Mouse (Mus musculus) hindbrain, postnatal 0 days (tissue): ENCODE measurements around the gene Mcam. TPM values are rescaled to one million over a fixed set of nuclear protein-coding genes. Genes with fewer than 3 reads are reported as not detected.
A peak's percentile ranks its signal among the peaks of the same experiment; 100 is the strongest.

Source experiments
- ATAC-seq: fragments of 200-750 bp; cut with Nextera tagmentation; 2 replicates; pipeline ENCODE4 v1.8.0; 2017; ENCODE audit warnings: mild to moderate bottlenecking, moderate TSS enrichment, moderate library complexity
- DNase-seq: peaks from one replicate; pipeline ENCODE4 v3.0.0-alpha.2; 2015; ENCODE audit warnings: low spot score
- H3K27ac ChIP-seq: fragments of 300-500 bp; sonication (generic); 2 replicates; pipeline ENCODE4 v1.5.1; 2014; ENCODE audit warnings: mild to moderate bottlenecking
- H3K27me3 ChIP-seq: fragments of 300-500 bp; sonication (generic); 2 replicates; pipeline ENCODE4 v1.6.1; 2014; ENCODE audit warnings: low read length, mixed read lengths; ENCODE audit not compliant: insufficient read depth
- H3K36me3 ChIP-seq: fragments of 300-500 bp; sonication (generic); 2 replicates; pipeline ENCODE4 v1.6.1; 2014; ENCODE audit warnings: low read length, mixed read lengths; ENCODE audit not compliant: insufficient read depth
- H3K4me1 ChIP-seq: fragments of 300-500 bp; sonication (generic); 2 replicates; pipeline ENCODE4 v1.6.1; 2014; ENCODE audit warnings: antibody characterized with exemption, low read length, mixed read lengths; ENCODE audit not compliant: insufficient read depth
- H3K4me2 ChIP-seq: fragments of 300-500 bp; sonication (generic); 2 replicates; pipeline ENCODE4 v1.6.1; 2014; ENCODE audit warnings: low read depth, mild to moderate bottlenecking, low read length, moderate library complexity, mixed read lengths
- H3K4me3 ChIP-seq: fragments of 300-500 bp; sonication (generic); 2 replicates; pipeline ENCODE4 v1.5.1; 2014; ENCODE audit warnings: low read length
- H3K9ac ChIP-seq: fragments of 300-500 bp; sonication (generic); replicated peaks from 2 replicates; pipeline ENCODE4 v1.6.1; 2014; ENCODE audit warnings: mild to moderate bottlenecking, low read length, moderate library complexity, mixed read lengths
- H3K9me3 ChIP-seq: fragments of 300-500 bp; sonication (generic); 2 replicates; pipeline ENCODE4 v1.6.1; 2016; ENCODE audit warnings: low read length, mixed read lengths
- CTCF ChIP-seq: IDR thresholded peaks from 2 replicates; pipeline ENCODE4 v1.5.1; 2016; ENCODE audit warnings: antibody characterized with exemption, control low read depth, low read depth
- WGBS: fragments of 180-500 bp; shearing (Covaris S2); extraction: QIAGEN DNeasy Blood & Tissue Kit; methylation state at CpG from one replicate; pipeline ENCODE4 v1.1.7; 2014; 5-methylcytosine and 5-hydroxymethylcytosine counted together
- polyA plus RNA-seq: library from polyadenylated mRNA; unstranded; fragments of >200 nt; fragmentation: Nextera tagmentation; extraction: Ambion mirVana; gene quantifications from 2 replicates; pipeline ENCODE4 v1.2.1, GENCODE M21; 2015
- total RNA-seq: library from RNA; depleted of rRNA; stranded (reverse); fragments of >200 nt; gene quantifications from 2 replicates; pipeline ENCODE4 v1.2.3, GENCODE M21; 2014

Mcam gene
- total and polyA plus RNA-seq, 2 experiments from 2014 or later: 8.0 to 23.7 TPM

DNA sequence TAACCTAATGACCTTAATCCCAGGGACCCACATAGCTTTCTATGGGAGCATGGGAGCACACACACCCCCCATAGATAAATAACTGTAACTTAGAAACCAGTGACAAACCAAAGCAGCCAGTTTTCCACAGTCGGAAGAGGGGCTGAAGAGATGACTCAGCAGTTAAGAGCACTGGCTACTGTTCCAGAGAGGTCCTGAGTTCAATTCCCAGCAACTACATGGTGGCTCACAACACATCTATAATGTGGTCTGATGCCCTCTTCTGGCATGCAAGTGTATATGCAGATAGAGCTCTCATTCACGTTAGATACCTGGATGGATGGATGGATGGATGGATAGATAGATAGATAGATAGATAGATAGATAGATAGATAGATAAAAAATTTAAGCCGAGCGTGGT is 18.1 kb upstream of the Mcam start:
- Histone ChIP-seq H3K4me1 (no peaks in the 10 kb centered on the region), H3K27me3 (no peaks in the 10 kb centered on the region), H3K9ac (no peak overlapping the region), H3K4me2 (no peak overlapping the region), H3K4me3 (no peak overlapping the region), H3K9me3 (no peaks in the 10 kb centered on the region), H3K36me3 (no peaks in the 10 kb centered on the region), H3K27ac (no peak overlapping the region)
- ATAC-seq (no peak), DNase-seq (no peak)
- TF ChIP-seq CTCF: peak; percentile 29; the same call in 1 of the 2 replicates
- WGBS: 87% methylated on average over 4 of the region's 4 CpGs

- Histone ChIP-seq H3K4me2 (no peak overlapping the region), H3K4me1 (no peaks in the 10 kb centered on the region), H3K36me3 (no peaks in the 10 kb centered on the region), H3K4me3 (no peak overlapping the region), H3K27ac (no peak overlapping the region), H3K27me3 (no peaks in the 10 kb centered on the region), H3K9me3 (no peaks in the 10 kb centered on the region), H3K9ac (no peak overlapping the region)
- DNase-seq (peak; percentile 36), ATAC-seq (no peak)
- TF ChIP-seq CTCF: peak; percentile 59
- WGBS: 52% methylated on average over 5 of the region's 5 CpGs
These were observed 15.3 kb upstream of the Mcam start for GRCm38 (mm10) chr9:44119011-44119410.

GRCm38 (mm10) chr9:44119948-44120465 is 14.3 kb upstream of the Mcam start:
- Histone ChIP-seq H3K27me3 (no peaks in the 10 kb centered on the region), H3K9me3 (no peaks in the 10 kb centered on the region), H3K4me3 (no peak overlapping the region), H3K4me1 (no peaks in the 10 kb centered on the region), H3K4me2 (no peak overlapping the region), H3K9ac (no peak overlapping the region), H3K27ac (no peak overlapping the region), H3K36me3 (no peaks in the 10 kb centered on the region)
- no peak for ATAC-seq
- 78% methylated on average over 8 of the region's 8 CpGs for WGBS
- TF ChIP-seq CTCF: no peak
- DNase-seq: no peak

GRCm38 (mm10) chr9:44124317-44124716 is 10.0 kb upstream of the Mcam start:
- Histone ChIP-seq H3K36me3 (no peaks in the 10 kb centered on the region), H3K27me3 (no peaks in the 10 kb centered on the region), H3K9ac (no peak overlapping the region), H3K27ac (no peak overlapping the region), H3K4me3 (no peak overlapping the region), H3K4me1 (peaks cover 4% of the 10 kb centered on the region), H3K4me2 (no peak overlapping the region), H3K9me3 (no peaks in the 10 kb centered on the region)
- no peak for DNase-seq
- peak; percentile 65 for TF ChIP-seq CTCF
- ATAC-seq: no peak
- WGBS: 68% methylated on average over 6 of the region's 6 CpGs

DNA sequence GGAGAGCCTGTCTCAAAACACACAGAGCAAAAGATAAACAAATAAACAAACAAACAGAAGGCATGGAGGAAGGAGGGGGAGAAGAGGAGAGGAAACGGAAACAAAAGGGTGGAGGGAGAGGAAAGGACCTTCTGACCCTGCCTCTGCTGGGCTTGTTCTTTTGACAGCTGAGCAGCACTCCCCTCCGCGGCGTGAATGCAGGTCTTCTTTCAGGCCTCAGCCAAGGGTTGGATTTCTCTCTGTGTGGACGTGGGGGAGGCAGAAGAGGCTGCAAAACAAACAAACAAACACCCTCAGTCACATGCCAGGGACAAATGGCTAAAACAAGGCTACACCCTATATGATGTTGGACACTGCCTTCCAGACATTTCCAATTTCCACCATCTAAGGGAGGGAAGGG is 9.2 kb upstream of the Mcam start:
- Histone ChIP-seq H3K9me3 (no peaks in the 10 kb centered on the region), H3K27me3 (no peaks in the 10 kb centered on the region), H3K4me2 (no peak overlapping the region), H3K27ac (no peak overlapping the region), H3K9ac (no peak overlapping the region), H3K4me3 (no peak overlapping the region), H3K36me3 (no peaks in the 10 kb centered on the region), H3K4me1 (peaks cover 4% of the 10 kb centered on the region)
- WGBS: 30% methylated on average over 5 of the region's 5 CpGs
- no peak for TF ChIP-seq CTCF
- DNase-seq: no peak
- no peak for ATAC-seq

DNA sequence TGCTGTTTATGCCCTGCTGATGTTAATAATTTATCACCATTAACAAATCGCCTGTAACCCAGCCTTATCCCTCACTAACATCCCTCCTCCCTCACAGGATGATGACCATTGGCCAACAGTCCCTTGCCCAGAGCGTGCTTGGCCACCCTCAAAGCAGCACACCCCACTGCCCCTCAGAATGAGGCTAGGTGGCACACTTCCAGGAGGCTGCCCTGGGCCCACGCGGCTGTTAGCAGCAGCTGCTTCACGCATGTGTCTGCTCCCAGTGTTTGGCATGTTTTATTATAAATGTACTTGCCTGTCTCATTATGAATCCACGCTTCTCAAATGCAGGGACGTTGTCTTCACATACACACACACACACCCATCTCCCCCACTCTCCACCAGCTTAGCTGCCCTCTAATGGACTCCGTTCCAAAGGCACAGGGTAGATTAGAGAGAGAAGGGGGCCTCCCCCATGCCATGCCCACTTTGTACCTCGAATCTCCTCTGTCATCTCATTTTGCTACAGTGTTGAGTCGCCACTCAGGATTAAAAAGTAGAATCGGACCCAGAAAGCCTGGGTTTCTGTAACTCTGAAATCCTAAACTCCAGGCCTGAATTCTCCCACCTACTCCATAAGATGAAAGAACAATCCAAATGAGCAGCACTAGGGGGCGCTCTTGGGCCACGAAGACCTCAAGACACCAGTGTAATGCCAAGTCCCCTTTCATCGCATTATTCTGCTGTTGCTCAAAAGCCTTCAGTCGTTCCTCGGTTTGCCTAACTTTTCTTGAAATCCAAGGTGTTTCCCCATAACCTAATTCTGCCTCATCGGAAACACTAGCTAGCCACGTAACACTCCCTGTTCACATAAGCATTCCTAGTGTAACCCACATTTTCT is 8.5 kb upstream of the Mcam start:
- peak; percentile 89 for TF ChIP-seq CTCF
- Histone ChIP-seq H3K4me2 (peak overlapping the region; percentile 27; the same call in 1 of the 2 replicates), H3K4me3 (no peak overlapping the region), H3K9me3 (no peaks in the 10 kb centered on the region), H3K27ac (0 out of 2 replicates have a peak overlapping the region, but pooled peaks have one; percentile 11), H3K36me3 (no peaks in the 10 kb centered on the region), H3K9ac (no peak overlapping the region), H3K27me3 (no peaks in the 10 kb centered on the region), H3K4me1 (peaks cover 4% of the 10 kb centered on the region)
- ATAC-seq (peak; percentile 71), DNase-seq (peak; percentile 94)
- WGBS: 22% methylated on average over 18 of the region's 18 CpGs

GRCm38 (mm10) chr9:44126746-44127145 is 7.5 kb upstream of the Mcam start:
- WGBS: 86% methylated on average over 3 of the region's 3 CpGs

More at GRCm38 (mm10) chr9:44126746-44127145, 7.5 kb upstream of the Mcam start:
- no peak for TF ChIP-seq CTCF
- no peak overlapping the region for H3K4me3 ChIP-seq
- H3K27me3 ChIP-seq: no peaks in the 10 kb centered on the region
- DNase-seq (no peak), ATAC-seq (no peak)
- H3K4me2 ChIP-seq: no peak overlapping the region
- H3K36me3 ChIP-seq: no peaks in the 10 kb centered on the region
- H3K9ac ChIP-seq: no peak overlapping the region
- no peak overlapping the region for H3K27ac ChIP-seq
- H3K9me3 ChIP-seq: no peaks in the 10 kb centered on the region
- peaks cover 4% of the 10 kb centered on the region for H3K4me1 ChIP-seq
